Mouse (Mus musculus): ENCODE data around the gene Nup107.

GRCm38 (mm10) chr10:117795206-117795605, 2.7 kb upstream of the Nup107 start:
- TF ChIP-seq CTCF (IDR thresholded peaks at IDR 0.05; ENCODE audit: borderline replicate concordance, extremely low read depth, insufficient read depth, insufficient read length) = no peak
- no peak for TF ChIP-seq POLR2A (IDR thresholded peaks at IDR 0.05; ENCODE audit: borderline replicate concordance, extremely low read depth, insufficient read depth, insufficient read length, poor library complexity, severe bottlenecking)
